Mouse (Mus musculus) frontal cortex, adult 2 months (tissue): ENCODE measurements at regions not wholly inside any gene's neighbourhood (a gene's known extent, or its start where the extent isn't known, plus 50 kb on each side); places are given as distances from the start of the nearest gene placed in this dataset.

Source experiments
- DNase-seq, 2 experiments: peaks; one replicate each; pipeline ENCODE4 v3.0.0; 2022; ENCODE audit warnings: low spot score in 1 of 2; ENCODE audit errors: extremely low spot score in 1 of 2

GRCm38 (mm10) chr2:71685239-71685638, 60.2 kb upstream of the Itga6 start:
- DNase-seq: no peak

DNA sequence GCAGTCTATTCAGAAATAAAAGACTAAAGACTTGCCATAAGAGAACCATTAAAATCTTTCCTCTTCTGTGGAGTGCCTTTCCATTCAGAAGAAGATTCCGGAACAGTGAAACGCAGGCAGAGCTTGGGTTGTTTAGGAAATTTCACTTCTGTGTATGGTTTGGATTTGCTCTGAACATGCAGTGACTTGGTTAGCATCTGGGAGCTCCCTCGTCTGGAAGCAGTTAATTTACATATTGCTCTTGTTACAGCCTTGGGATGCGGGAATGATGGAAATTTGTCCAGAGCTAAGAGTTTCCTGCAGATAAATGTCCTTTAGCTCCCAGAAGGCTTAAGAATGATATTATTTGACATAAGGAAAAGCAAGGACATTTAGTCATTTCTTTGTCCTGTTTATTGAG, 56.4 kb upstream of the Itga6 start:
- no peak for DNase-seq

DNA sequence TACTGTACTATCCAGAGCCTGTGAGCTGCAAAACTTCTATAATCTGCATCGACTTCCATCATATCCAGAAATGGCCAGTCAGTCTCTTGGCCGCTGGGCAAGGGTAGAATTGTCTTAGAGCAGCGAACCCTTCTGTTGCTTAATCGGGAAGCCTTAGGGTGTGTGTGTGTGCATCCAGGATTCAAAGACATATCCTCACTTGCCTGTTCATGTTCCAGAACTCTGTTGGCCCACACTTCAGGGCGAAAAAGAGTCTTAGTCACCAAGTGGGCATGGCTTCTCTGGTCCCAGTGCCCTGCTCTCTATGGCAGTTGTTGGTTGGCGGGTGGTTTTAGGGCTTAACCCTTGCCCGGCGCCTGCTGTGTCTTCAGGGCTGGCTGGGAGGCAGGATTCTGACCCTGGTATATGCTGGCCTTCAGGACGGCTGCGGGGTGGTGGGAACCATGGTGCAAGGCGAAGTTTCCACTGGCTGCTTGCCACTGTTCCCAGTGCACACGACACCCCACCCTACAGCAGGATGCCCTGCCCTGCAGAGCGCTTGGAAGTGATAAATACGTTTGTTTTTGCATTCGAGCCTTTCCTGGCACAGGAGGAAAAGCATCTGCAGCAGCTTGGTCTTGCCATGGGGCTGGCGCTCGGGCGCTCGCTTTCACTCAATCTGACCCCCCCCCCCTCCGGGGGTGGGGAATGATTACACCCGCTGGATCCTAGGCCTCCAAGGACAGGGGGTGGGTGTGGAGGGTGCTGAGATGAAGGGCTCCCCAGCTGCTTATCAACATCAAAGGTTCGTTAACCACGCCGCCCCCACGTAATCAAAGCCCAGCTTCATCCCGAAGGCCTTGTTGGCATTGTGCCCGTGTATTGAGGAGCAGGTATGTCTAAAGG, 54.9 kb upstream of the Itga6 start:
- DNase-seq: no peak

- no peak for DNase-seq
These were observed 50.6 kb upstream of the Itga6 start for GRCm38 (mm10) chr2:71694758-71695310.
